Mouse (Mus musculus) cerebellum, adult 9-10 months (tissue): ENCODE data around the gene H3f3a.

ENCODE experiments used
- DNase-seq: peaks from one replicate; pipeline ENCODE4 v3.0.0; 2022

The H3f3a gene

DNA sequence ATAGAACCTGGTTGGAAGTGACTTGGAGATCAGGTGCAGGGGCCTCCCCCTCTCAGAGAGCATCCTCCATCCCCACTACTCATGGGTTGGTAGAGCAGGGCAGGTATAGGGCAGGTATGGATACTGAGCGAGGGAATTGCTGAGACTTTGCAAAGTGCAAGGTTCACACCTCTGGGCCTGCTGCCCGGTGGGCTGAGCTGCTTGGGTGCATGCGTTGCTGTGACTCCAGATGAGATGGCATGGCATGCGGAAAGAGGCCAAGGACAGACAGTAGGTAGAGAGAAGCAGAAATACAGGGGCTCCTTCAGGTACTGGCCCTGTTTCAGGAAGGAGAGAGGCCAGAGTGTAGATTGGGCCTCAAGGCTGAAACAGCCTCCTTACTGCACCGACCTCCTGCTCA lies 32.5 kb downstream of the H3f3a start:
- DNase-seq, result no peak

DNA sequence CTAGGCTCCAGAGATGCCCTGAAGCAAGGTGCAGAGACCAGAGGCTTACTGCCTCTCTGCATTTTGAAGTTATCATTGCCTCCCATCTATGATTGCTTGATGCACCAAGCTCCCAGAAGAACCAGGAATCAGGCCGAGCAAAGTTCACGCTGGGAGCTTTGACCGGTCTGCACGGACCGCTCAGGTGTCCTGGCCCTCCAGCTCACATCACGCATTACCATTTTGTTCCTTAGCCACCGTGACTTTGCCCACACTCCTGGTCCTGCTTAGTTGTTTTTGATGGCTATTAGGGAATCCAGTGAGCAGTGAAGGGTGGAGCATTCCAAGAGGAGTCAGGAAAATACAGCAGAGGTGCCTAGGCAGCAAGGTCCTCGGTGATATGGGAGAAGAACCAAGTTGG lies 33.5 kb downstream of the H3f3a start:
- no peak for DNase-seq

DNA sequence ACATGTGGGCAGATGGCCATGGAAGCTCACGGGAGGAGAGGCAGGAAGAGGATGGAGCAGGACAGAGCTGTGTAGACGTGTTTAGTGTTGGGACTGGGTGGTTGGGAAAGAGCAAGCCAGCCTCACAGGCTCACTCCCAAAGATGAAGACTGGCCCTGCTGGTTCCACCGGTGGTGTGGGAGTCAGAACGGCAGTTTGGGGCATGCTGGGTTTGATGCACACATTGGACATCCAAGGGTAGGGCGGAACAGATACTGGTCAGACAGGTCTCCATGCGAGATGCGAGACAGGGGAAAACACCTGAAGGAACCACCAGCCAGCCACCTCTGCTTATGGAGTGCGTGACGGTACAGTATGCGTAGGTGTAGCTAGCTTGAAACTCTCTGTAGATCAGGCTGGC lies 34.8 kb downstream of the H3f3a start:
- DNase-seq, result no peak

DNA sequence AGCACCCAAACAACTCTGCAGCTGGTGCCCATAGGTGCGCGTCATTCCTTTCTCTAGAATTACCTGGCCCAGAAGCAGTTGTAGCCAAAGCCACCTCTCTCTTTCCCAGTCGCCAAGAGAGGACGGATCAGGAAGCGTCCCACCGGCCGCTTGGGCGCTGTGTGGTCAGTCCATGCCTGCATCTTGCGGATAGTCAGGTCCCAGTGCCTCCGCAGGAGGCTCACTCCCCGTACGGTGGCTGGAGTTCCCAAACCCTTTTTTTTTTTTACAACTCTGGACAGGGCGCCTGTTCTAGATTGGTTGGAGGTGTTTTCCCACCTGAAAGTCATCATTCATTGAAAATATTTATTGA lies 35.4 kb downstream of the H3f3a start:
- DNase-seq, result no peak

DNA sequence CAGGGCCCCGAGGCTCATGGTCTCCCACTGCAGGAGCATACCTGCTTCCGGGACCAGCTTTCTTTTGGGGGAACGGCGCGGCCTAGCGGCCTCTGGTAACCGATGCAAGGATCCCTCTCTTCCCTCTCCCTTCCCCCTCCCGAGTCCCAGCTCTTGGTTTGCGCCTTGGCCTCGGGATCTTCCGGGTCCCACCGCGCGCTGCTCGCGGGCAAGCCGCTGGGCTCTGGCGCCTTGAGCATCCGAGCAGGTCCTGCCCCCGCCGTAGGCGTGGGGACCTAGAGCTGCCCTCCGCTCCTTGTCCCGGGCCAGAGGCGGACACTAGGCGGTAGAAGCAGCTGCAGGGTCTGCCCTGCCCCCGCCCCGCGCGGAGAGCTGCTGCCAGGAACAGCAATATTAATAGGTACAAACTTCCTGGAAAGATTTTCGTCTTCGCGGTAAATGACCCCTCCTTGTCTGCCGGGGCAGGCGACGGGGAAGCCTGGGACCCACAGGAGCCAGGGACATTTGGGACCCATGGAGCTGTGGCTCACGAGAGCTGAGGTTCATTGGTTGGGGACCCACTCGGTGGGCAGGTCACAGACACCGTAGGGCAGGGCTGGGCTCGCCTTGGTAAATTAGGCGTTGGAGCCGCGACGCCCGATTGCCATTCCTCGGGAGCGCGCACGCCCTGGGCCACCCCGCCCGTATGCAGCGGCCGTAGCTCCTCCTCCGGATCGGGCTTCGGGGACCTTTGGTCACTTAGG lies 35.9 kb downstream of the H3f3a start:
- peak; percentile 90 for DNase-seq

DNA sequence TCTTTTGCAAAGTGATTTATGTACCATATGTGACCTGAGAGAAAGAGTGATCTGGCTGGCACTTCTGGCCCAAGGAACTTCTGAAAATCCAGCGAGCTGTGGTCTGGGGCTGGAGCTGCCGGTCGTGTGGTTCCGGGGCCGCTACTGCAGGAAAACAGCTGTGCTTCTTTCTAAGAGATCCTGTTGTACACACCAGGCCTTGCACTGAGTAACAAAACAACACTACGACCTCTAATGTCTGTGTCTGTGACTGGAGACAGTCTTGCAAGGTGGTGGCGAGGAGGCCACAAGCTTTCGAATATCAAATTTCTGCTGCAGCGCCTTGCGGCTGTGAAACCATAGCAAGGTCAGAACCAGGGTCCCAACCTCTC lies 36.5 kb downstream of the H3f3a start:
- no peak for DNase-seq

DNA sequence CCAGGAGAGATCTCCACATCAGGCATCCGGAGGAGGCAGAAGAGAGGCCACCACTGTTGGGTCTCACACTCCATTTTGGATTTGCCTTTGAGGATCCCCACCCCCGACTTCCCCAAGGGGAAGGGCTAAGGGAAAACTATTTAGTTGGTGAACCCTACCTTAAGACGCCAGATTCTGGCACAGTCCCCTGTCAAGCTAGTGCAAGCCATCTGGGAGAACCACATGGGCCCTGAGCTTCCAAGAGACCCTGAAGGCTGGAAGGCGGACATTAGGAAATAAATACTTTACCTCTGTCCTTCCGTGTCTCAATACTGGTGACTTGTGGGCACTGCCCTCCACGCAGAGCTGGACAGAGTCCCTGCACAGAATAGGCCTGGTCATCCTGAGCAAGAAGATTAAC lies 37.2 kb downstream of the H3f3a start:
- peak; percentile 53 for DNase-seq

DNA sequence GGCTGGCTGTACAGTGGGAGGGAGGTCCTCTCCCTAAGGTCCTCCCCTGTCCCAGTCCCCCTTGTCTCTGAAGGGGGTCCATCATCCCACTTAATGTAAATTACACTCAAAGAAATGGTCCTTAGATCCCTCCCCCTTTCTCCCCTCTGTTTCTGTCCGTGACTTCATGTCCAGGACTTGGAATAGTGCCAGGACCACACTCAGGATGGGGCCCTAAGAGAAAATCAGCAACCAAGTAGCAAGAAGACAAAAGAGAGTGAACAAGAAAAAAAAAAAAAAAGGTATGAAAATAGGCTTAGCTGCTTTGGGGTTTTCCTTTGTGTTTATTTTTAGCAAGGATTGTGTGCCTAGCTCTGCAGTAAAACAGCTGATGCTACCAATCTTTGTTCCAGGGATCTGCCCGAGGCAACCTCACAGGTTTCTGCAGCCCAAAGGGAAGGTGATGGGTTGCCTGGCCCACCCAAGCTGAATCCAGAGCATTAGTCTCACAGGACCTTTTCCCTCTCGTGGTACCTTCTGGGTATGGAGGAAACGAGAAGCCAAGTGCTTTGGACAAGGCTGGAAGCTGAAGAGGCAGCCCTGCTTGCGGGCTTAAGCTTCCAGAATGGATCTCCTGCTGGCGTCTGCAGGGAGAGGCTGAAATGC lies 37.8 kb downstream of the H3f3a start:
- DNase-seq, result no peak

DNA sequence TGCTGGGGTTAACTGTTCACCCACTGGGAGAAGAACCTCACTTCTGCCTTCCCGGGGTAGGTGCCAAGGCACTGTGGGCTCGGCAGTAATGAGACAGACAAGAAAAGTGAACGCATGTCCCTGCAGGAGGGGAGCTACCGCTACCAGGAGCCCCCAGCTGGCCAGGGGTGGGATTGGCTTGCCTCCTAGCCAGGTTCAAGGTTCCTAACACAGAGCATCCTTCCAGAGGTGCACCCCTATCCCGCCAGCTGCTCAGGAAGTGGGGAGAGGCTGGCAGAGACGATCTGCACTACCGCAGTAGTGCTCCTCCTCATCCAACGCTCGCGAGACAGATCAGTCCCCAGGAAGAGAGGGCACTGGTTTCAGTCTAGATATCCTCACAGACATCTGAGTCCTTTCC lies 38.4 kb downstream of the H3f3a start:
- DNase-seq, result no peak

DNA sequence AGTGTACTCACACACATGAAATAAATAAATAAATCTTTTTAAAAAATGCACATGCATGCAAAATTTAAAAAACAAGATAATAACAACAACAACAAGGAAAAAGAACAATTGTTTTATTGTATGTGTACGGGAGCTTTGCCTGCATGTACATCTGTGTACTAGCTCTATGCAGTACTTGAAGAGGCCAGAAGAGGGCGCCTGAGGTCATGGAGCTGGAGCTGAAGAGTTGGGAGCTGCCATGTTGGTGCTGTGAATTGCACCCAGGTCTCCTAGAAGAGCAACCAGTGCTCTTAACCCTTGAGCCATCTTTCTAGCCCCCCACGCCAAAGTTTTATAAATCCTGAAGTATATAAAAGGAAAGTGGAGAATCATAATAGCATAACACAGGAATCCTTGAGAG lies 39.1 kb downstream of the H3f3a start:
- DNase-seq, result no peak

DNA sequence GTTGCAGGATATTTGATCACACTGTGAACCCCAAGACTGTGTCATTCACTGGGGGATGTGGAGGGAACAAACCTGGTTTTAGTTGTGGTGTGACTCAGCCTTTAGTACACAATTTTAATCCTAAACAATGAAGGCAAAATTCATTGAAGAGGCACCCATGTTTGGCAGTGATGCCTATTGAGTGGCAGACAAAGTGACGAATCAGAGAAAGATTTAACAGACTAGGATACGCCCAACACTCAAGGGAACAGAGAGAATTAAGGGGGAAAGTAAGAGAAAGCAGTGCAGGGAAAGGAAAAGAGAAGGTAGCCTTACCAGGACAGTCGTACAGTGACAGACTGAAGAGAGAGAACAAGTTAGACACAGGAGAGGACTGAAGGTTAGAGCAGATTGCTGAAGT lies 41.5 kb downstream of the H3f3a start:
- DNase-seq, result no peak

DNA sequence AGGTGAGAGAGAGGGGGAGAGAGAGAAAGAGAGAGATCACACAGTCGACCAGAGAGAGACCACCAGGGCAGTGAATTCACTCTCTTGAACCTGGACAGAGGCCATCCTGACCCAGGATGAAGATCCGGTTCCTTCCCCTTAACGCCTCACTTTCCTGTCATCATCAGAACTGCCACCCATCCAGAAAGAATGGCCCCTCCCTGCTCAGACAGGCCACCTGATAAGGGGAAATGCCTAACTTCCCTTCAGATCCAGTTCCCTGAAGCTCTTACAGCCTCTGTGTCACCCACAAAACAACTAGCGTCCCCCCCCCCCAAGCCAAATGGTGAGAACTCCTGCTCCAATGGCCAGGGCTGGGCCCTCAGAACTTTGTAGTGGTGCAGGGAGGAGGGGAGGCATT lies 42.0 kb downstream of the H3f3a start:
- no peak for DNase-seq

DNA sequence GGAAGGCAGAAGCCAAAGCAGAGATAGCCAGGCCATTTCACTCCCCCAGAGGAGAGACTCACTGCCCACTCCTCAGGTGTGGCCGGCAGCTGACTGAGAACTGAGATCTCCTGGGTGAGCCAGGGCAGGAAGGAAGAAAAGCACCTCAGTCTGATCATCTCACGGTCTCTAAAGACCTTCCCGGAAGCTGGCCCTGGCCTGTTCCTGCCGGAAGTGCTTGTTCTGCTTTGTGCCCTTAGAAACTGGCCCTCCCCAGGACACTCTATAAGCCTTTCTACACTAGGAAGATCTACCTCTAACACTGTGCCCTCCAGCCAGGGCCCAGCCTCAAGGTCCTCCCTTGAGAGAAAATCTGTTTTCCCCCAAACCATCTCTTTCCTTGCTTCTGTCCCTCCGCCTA lies 42.4 kb downstream of the H3f3a start:
- no peak for DNase-seq

DNA sequence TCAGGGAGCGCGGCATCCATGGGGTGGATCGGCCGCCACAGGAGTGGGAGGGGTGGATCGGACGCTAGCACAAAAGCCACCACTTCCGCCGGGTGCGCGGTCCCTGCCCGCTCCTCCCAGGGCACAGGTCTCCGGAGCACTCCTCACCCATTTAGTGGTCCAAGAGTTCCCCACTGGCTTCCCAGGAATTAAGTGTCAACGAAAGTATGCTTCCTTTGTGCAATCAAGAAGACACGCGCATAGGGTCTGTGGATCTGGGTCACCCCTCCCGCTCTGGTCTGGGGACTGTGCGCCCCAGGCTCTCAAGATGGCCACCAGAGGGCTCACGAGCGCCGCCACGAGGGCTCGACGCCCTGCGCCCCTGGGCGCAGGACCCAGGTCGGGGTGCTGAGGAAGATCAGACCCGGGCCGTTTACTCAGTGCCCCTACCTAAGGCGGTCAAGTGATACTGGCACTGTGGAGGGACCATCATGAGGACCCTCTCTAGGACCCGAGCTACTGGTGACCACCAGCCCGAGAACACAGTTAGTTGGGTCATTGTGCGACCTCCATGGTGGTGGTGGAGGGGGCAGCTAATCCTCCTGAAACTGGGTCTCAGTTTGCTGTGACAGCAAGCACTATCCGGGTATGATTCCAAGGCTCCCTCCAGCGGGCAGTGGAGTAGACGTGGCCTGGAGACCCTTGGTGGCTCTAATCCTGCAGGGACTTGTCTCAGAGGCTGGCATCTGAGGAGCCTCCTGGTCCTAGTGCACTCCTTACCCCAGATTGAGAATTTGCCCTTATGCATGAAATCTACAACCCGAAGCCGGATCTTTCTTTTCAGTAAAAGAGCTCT lies 45.2 kb downstream of the H3f3a start:
- DNase-seq, result peak; percentile 89

DNA sequence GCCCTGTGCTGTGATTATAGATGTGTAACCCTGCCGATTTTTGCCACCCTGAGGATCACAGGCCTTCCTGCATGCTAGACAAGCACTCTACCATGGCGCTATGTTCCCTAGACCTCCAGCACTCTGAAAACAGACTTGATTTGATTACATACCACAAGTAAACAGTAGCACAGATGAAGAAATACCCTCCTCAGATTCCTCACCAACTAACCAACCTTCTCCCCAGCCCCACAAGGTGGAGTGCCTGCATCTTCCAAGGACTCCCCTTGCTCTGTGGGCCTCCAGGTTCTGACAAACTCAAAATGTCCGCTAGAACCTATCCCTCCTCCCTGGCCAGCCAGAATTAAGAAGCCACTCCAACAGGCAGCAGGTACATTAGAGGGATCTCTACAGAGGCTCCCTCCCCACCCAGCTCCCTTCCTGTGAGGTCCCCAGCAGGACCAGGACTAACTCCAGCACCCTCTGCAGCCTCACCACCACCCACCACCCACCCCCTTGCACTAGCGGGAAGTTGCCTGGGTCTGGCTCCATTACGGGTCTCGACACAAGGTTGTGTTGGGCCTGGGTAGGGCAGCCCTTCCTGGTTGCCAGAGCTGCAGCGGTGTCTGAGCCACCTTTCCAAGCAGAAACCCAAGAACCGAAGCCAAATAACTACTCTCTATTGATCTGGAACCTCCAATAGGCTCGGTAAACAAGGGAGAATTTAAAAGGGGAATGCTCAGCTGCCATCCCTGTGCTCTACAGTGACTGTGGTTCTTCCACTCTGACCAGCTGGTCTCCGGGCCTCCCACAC lies 46.0 kb downstream of the H3f3a start:
- DNase-seq, result peak; percentile 62

DNA sequence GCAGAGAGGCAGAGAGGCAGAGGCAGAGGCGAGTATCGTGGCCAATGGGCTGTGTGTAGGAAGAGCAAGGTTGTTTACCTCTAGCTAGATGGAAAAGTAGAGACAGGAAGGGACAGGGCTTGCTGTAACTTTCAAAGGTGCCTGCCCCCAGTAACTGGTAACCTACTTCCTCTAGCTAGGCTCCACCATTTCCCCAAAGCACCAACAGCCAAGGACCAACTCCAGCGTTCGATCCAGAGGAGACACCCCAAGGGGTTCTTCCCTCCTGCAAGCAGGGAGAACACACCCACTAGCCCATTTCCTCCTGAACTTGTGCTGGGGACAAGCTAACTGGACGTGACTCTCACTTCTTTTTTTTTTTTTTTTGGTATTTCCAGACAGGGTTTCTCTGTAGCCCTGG lies 47.2 kb downstream of the H3f3a start:
- no peak for DNase-seq

DNA sequence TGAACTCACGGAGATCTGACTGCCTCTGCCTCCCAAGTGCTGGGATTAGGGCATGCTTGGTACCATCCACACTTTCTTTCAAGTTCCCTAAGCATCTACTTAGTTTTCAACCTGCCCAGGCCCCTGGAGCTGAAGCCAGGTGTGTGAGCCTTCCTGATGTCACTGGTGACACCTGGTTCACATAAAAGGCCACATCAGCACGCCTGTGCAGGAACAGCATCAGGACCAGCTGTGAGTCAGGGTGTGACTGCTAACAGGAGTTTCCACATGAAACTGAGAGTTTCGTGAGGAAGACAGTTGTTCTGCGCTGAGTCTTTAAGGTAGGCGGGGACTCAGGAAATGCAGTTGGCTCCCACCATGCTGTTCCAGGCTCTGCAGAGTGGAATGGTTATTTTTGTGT lies 48.4 kb downstream of the H3f3a start:
- DNase-seq, result no peak

DNA sequence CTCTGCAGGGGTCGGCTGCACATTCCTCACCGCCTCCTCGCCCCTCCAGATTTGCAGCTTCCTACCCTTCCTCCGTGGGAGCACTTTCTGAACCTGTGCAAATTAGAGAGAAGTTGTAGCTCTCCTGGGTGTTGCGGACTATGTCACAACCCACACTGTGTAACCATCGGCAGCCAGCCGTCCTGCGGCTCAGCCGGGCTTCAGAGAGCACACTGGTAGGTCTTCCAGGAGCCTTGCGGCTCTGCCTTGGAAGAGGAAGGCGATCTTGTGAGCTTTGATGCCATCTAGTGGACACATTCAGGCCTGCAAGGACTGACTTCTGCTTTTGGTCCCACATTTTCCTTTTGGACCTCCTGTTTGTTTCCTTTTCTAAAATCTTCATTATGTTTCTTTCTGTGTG lies 49.9 kb downstream of the H3f3a start:
- peak; percentile 90 for DNase-seq

DNA sequence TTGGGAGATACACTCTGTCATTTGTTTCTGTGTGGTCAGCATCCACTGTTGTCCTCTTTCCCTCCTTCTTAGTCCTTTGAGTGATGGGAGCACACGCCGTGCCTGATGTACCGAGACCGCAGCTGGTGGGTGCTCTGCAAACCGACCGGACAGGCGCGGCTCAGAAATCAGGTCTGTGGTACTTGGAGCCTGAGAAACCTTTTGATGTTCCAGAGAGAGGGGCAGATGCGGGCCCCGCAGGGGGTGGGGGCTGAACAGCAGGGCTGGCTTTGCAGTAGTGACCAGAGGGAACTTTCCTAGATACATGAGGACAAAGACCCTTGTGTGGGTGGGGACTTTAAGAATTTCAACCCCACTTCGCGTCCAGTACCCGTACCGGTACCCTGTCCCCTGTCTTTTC lies 50.4 kb downstream of the H3f3a start:
- DNase-seq, result no peak

DNA sequence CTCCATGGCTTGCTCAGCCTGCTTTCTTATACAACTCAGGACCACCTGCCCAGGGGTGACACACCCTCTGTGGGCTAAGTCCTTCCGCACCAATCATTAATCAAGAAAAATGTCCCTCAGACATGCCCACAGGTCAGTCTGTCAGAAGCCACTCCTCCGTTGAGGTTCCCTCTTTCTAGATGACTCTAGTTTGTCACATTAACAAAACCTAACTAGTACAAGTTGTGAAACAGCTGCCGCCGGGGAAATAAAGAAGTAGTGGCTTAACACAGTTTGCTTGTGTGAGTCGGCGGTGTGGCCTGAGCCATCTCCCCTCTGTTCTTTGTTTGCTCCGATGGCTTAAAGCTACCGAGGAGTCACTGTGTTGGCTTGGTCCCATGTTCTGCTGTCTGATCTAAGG lies 51.1 kb downstream of the H3f3a start:
- DNase-seq, result no peak

DNA sequence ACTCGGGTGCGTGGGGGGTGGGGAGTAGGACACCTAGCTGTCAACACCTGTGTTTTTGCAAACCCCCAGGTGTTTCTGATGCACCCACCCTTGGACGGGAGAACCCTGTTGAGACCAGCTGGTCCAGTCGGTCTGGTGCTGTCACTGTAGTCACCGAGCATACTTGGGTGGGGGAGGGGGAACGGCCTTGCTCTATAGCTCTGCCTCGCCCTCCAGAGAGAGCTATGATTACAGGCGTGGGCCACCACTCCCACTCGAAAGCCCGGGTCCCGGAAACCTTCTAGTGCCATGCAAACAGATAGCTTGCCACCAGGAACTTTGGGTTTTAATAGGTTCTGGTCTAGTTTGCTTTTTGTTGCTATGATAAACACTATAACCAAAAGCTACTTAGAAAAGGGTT lies 51.6 kb downstream of the H3f3a start:
- no peak for DNase-seq

DNA sequence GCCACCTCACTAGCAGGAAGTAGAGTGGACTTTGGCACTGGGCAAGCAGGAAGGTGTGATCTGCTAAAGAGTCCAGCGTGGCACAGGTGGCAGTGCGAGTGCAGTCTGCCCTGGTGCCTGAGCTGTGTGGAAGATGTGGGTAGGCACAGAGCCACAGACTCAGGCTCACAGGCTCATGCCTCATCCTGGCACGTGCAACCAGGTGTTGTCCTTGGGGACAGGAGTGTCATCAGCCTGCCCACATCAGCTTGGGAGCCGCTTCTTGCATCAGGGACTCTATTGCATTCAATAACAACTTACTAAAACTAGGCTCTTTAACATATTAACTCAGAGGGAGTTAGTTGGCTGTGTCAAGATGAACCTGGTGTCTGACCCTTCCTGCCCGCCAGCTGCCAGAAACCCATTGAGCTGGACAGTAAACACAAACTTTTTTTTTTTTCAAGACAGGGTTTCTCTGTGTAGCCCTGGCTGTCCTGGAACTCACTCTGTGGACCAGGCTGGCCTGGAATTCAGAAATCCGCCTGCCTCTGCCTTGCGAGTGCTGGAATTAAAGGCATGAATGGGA lies 55.7 kb downstream of the H3f3a start:
- no peak for DNase-seq
